Mouse (Mus musculus): ENCODE measurements around the gene Nkiras2. TPM values are rescaled to one million over a fixed set of nuclear protein-coding genes. Genes with fewer than 3 reads are reported as not detected.

Nkiras2 gene
- 15.1 and 15.8 TPM in 2 replicates for polyA plus RNA-seq (2021; fragmentation: Nextera tagmentation)
- long read RNA-seq, experiment 1, transcript Nkiras2-201 (4 exons, 2,097 nt): major isoform, 31 of 34 reads
- long read RNA-seq, experiment 1, partial matches to known transcripts: 1 of 34 reads
- long read RNA-seq, experiment 1, other reads (novel, unspliced or antisense): 2 of 34 reads
- long read RNA-seq, experiment 2, transcript Nkiras2-201 (4 exons, 2,097 nt): major isoform, 93 of 100 reads
- long read RNA-seq, experiment 2, partial matches to known transcripts: 2 of 100 reads
- long read RNA-seq, experiment 2, other reads (novel, unspliced or antisense): 5 of 100 reads

DNA sequence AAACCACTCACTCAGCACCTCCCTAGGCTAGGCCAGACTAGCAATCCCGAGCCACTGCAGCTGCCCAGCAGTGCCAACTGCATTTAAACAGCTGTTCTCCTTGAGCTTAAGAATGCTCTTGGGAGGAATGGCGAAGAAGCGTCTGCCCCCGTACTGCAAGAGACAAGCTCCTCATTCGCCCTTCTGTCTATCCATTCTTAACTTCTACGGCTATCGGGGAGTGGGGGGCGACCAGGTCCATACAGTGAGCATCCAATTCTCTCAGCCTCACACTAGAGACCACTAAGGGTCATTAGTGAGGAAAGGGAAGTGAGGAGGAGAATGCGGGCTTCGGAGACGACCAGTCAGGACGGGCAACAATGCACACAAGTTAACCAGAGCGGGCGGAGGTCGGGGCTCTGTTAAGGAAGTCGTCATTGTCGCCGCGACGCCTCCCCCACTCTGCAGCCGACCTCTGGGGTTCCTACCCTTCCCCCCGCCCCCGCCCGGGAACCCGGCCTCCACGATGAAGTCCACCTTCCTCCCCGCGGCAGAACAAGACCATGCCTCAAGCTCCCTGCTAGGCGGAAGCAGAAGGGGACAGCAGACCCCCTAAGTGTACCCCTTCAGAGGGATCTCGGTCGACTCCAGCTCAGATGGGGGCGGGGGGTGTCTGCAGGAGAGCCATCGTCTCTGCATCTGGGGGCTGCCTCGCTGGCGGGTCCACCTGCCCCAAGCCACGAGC is at the start of gene Nkiras2:
TSS of gene Nkiras2 (plus strand) at position 484 of the 724 bp plus-strand sequence.

DNA sequence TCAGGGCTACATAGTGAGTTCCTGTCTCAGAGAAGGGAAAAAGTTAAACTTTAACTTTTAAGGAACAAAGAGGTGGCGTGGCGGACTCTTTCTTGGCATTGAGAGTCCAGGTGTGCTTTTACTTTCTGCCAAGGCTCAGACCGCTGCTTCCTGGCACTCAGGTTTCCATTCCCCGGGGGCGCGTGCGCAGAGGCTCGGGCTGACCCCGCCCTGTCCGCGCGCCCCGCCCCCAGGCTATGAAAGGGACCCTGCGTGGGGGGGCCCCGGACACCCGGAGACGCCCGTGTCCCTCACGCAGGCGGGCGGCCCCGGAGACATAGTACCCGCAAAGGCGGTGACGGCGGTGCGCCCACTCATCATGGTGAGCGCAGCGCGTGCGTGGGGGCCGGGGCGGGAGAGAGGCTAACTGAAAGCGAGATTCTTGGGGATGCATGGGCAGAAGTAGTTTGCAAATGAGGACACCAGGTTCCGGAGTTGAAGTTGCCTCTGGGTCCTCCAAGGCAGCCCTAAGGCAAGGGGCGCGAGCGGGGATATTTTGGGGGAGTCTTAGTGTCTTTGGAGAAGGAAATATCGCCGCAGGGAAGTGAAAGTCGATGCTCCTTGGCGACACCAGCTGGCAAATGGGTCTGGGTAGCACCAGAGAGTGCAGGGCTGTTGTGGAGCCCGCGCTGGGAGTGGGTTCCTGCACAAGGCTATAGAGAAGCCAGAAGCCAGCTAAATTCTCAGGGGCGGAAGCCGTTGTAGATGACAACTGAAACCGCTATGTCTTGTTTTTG is 44.1 kb upstream of the Nkiras2 start, which contains the start of gene Cnp:
TSS of gene Cnp (plus strand) at position 197 of the 776 bp plus-strand sequence.

DNA sequence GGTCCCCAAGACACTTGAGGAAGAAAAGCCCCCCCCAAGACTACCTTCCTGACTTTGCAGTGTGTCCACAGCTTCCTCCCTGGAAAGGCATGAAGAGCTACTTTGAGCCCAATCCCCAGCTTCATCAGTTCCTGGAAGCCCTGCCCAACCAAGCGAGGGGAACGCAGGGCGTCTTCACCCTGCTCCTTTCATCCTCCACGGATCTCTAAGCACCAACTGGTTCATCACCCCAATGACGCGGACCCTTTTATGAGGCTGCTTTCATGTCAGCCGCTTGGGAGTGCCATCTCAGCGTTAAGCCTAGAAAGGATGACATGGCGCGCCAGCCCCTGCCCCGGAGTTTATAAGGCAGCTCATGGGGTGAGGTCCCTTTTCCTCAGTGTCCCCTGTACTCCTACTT is 938 bp downstream of the Nkiras2 start, which contains the start of gene Dnajc7:
TSS of gene Dnajc7 (minus strand) at position 187 of the 400 bp plus-strand sequence.

Other genes with a start within 250 kb of the Nkiras2 start
- 35.2 and 59.0 TPM in 2 replicates for gene Jup, start 221.5 kb upstream of the Nkiras2 start, polyA plus RNA-seq (2021; fragmentation: Nextera tagmentation)
- 17.5 and 18.0 TPM in 2 replicates for gene P3h4, start 204.4 kb upstream of the Nkiras2 start, polyA plus RNA-seq (2021; fragmentation: Nextera tagmentation)
- gene Fkbp10, start 203.5 kb upstream of the Nkiras2 start, polyA plus RNA-seq (2021; fragmentation: Nextera tagmentation): 8.8 and 10.2 TPM in 2 replicates
- 42.8 and 48.5 TPM in 2 replicates for gene Nt5c3b, start 177.4 kb upstream of the Nkiras2 start, polyA plus RNA-seq (2021; fragmentation: Nextera tagmentation)
- gene Klhl10, start 177.3 kb upstream of the Nkiras2 start, polyA plus RNA-seq (2021; fragmentation: Nextera tagmentation): 0.31 and 0.34 TPM in 2 replicates
- gene Klhl11, start 146.5 kb upstream of the Nkiras2 start, polyA plus RNA-seq (2021; fragmentation: Nextera tagmentation): 16.7 and 17.7 TPM in 2 replicates
- gene Acly, start 91.2 kb upstream of the Nkiras2 start, polyA plus RNA-seq (2021; fragmentation: Nextera tagmentation): 84.9 and 99.2 TPM in 2 replicates
- gene Ttc25, start 73.6 kb upstream of the Nkiras2 start, polyA plus RNA-seq (2021; fragmentation: Nextera tagmentation): 0.93 and 1.8 TPM in 2 replicates
- gene Cnp, start 44.3 kb upstream of the Nkiras2 start, polyA plus RNA-seq (2021; fragmentation: Nextera tagmentation): 455 and 528 TPM in 2 replicates
- 80.2 and 86.1 TPM in 2 replicates for gene Dnajc7, start 924 bp downstream of the Nkiras2 start, polyA plus RNA-seq (2021; fragmentation: Nextera tagmentation)
- gene Zfp385c, start 73.2 kb downstream of the Nkiras2 start, polyA plus RNA-seq (2021; fragmentation: Nextera tagmentation): 0.10 and 0.11 TPM in 2 replicates
- gene Dhx58, start 85.0 kb downstream of the Nkiras2 start, polyA plus RNA-seq (2021; fragmentation: Nextera tagmentation): 0.87 and 1.2 TPM in 2 replicates
- gene Kat2a, start 93.2 kb downstream of the Nkiras2 start, polyA plus RNA-seq (2021; fragmentation: Nextera tagmentation): 14.9 and 15.6 TPM in 2 replicates
- gene Hspb9, start 94.6 kb downstream of the Nkiras2 start, polyA plus RNA-seq (2021; fragmentation: Nextera tagmentation): not detected in 2 replicates
- 37.1 and 48.7 TPM in 2 replicates for gene Rab5c, start 119.0 kb downstream of the Nkiras2 start, polyA plus RNA-seq (2021; fragmentation: Nextera tagmentation)
- 0.14 and 0.23 TPM in 2 replicates for gene Kcnh4, start 140.7 kb downstream of the Nkiras2 start, polyA plus RNA-seq (2021; fragmentation: Nextera tagmentation)
- gene Hcrt, start 143.7 kb downstream of the Nkiras2 start, polyA plus RNA-seq (2021; fragmentation: Nextera tagmentation): not detected in 2 replicates
- gene Ghdc, start 151.7 kb downstream of the Nkiras2 start, polyA plus RNA-seq (2021; fragmentation: Nextera tagmentation): 5.4 TPM in 2 replicates
- gene Stat5b, start 231.5 kb downstream of the Nkiras2 start, polyA plus RNA-seq (2021; fragmentation: Nextera tagmentation): 3.4 and 3.5 TPM in 2 replicates
- 1.3 and 1.7 TPM in 2 replicates for gene Stat5a, start 240.1 kb downstream of the Nkiras2 start, polyA plus RNA-seq (2021; fragmentation: Nextera tagmentation)

Measured in layer of hippocampus, adult 6 months (tissue).